Mouse (Mus musculus) hindbrain, embryonic 10.5 days (tissue): ENCODE measurements around the gene Card19. TPM values are rescaled to one million over a fixed set of nuclear protein-coding genes. Genes with fewer than 3 reads are reported as not detected.

Experiments
- polyA plus RNA-seq: library from polyadenylated mRNA; unstranded; fragments of >200 nt; fragmentation: Nextera tagmentation; extraction: Ambion mirVana; gene quantifications from 2 replicates; pipeline ENCODE4 v1.2.1, GENCODE M21; 2016

The Card19 gene
- polyA plus RNA-seq, 1 experiment from 2014 or later = 25.8 TPM

Other genes starting within 250 kb of the Card19 start
- gene Fam120a, start 248.0 kb downstream of the Card19 start, polyA plus RNA-seq = 11.9 and 13.7 TPM in 2 replicates
- 4.5 and 8.5 TPM in 2 replicates for gene Wnk2, start 68.0 kb downstream of the Card19 start, polyA plus RNA-seq
- gene Ninj1, start 28.6 kb downstream of the Card19 start, polyA plus RNA-seq = 26.3 and 28.3 TPM in 2 replicates
- 1.4 and 1.6 TPM in 2 replicates for gene Susd3, start 32.7 kb upstream of the Card19 start, polyA plus RNA-seq
- 0.98 TPM in 2 replicates for gene Fgd3, start 104.3 kb upstream of the Card19 start, polyA plus RNA-seq
- 31.8 and 32.0 TPM in 2 replicates for gene Bicd2, start 125.5 kb upstream of the Card19 start, polyA plus RNA-seq
- gene Ippk, start 205.2 kb upstream of the Card19 start, polyA plus RNA-seq = 19.5 and 20.0 TPM in 2 replicates